Mouse (Mus musculus): ENCODE data around the gene H2-Oa.

- TF ChIP-seq GATA1 (IDR thresholded peaks at IDR 0.05; ENCODE audit: borderline replicate concordance, low read length) (no peak), FLI1 (IDR thresholded peaks at IDR 0.05; ENCODE audit: low read length) (no peak)
Observed at GRCm38 (mm10) chr17:34131911-34132310, 39.8 kb downstream of the H2-Oa start.
